Mouse (Mus musculus) liver, adult (tissue): ENCODE measurements at regions not wholly inside any gene's neighbourhood (a gene's known extent, or its start where the extent isn't known, plus 50 kb on each side); places are given as distances from the start of the nearest gene placed in this dataset.

ENCODE experiments used
- GATA4 ChIP-seq: IDR thresholded peaks from 2 replicates; pipeline ENCODE4 v1.6.1; 2014; ENCODE audit warnings: mild to moderate bottlenecking, low read length; ENCODE audit not compliant: insufficient replicate concordance

DNA sequence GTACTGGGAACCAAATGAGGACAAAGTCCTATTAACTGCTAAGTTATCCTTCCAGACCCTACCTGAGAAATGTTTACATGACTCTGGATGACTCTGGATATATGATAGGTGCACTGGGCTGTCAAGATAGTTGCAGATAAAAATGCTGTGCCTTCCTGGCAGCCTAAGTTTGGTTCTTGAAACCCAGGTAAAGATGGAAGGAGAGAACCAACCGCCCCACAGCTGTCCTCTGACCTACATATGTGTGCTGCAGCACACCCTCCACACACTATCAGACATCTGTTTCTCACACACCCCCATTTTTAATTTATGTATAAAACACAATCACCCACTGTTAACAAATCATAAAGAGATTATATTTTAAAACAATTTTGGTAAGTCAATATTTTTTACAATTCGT is 533.4 kb upstream of the Nrp1 start:
- TF ChIP-seq GATA4: no peak

DNA sequence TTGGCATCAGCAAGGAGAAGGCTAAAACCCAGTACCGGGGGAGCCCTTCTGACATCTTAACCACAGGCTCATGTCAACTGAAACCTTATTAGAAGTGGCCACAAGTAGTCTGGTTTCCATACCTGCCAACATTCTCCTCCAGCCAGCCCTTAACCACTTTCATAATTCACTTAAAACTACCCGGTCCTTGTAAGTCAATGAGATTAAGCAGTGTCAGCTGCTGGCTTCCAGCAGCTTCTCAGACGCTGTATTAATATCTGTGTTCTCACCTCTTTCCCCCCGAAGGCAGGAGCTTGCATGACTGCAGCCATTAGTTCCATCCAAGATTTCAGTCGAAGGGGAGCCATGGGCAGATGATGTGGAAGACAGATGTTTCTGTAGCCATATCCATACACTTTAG is 530.6 kb upstream of the Nrp1 start:
- TF ChIP-seq GATA4: no peak

DNA sequence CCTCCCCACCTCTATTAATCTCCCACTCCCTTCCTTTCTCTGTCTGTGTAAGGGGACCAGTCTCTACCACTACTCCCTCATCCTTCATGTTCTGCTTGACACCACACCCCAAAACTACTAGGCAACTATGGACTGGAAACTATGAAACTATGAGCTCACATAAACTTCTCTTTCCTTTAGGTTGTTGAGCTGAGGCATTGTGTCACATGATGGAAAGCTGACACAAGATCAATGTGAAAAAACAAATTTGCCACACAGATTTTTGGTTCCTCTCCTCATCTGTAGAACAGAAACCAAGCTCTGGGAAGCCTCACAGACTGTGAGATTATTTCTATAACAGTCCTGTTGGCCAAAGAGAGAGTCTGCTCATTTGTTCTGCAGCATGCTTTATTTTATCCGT is 528.7 kb upstream of the Nrp1 start:
- TF ChIP-seq GATA4: no peak

DNA sequence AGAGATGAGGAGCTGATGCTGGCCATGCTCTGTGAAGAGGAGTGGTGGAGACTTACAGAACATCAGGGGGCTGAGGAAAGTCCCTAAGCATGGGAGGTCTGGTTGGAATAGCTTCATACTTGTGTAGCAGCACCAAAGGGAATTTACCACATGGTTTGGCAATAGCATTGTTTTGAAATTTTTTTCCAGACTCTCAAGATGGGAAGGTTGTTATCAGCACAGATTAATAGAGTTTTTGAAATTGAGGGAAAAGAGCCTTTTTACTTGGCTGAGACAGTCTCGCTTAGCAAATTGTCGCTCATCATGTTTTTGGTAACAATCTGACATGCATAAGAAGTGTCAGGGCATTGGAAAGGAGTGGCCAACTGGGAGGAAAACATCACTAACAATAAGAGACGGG is 524.4 kb upstream of the Nrp1 start:
- TF ChIP-seq GATA4: no peak

DNA sequence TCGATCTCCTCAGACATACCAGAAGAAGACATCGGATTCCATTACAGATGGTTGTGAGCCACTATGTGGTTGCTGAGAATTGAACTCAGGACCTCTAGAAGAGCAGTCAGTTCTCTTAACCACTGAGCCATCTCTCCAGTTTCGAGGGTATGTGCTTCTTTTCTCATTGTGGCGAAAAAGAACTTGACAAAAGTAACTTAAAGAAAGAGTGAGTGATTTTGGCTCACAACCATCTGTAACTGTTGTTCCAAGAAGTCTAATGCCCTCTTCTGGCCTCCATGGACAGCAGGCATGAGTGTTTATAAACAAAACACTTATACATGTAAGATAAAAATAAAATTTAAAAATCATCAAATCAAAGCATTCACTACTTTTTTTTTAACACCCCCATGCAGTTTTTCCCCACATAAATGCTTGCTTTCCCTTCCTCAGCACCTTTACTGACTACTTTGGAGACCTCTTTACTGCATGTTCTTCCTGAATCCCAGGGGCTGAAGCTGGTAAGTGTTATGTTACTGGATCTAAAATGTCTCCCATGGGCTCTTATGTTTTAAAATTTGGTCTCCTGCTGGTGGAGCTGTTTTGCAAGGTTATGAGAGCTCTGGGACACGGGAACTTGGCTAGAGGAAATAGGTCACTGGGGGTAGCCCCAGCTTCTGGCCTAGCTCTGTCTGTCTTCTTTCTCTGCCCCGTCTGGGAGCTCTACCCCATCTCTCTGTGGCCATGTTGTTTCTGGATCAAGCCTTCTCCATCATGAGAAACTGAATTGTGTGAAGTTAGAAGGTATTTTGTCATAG is 521.8 kb upstream of the Nrp1 start:
- no peak for TF ChIP-seq GATA4

DNA sequence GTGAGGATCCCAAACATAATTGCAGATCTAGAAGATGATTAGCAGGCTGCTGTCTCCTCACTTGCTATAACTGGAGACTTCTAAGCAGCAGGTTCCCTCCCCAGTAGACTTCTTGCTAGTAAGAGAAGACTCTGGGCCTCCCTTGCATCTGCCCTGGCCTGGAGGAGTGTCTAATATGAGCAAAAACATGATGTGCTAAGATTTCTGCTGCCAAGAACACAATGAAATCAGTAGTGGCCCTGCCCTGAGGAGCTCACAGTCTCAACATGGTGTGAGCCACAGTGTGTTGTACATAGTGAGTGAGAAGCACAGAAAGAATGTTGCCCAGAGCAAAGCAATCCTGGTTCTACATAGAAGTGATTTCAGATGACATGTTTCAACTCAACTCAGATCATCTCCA is 520.1 kb upstream of the Nrp1 start:
- no peak for TF ChIP-seq GATA4

DNA sequence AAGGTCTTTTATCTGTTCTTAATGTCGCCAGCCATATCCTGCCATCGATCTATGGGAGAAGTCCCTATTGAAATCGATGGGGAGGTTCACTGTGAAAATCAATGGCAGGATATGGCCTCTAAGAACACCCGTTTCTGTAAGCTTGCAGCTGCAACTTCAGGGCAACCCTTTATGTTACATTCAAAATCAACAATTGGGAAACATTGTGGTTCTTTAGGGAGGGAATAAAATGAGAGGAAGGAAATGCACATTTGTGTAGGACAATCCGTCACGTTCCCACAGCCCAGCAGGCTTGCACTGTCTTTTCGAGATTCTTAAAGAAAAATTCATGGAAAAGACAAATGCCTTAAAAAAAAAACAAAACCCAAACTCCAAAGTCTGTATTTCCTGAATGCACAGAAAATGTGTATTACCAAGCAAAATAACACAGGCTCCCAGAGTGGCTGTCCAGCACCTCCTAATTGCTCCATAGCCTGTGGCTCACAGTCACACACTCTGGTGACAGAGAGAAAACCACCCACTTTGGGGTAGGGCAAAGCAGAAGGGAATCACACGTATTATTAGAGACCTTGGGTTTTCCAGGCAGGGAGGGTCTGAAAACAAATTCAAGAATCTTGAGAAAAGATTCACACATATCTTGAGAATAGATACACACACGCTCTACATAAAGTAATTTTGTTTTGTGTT is 510.9 kb upstream of the Nrp1 start:
- TF ChIP-seq GATA4: no peak

DNA sequence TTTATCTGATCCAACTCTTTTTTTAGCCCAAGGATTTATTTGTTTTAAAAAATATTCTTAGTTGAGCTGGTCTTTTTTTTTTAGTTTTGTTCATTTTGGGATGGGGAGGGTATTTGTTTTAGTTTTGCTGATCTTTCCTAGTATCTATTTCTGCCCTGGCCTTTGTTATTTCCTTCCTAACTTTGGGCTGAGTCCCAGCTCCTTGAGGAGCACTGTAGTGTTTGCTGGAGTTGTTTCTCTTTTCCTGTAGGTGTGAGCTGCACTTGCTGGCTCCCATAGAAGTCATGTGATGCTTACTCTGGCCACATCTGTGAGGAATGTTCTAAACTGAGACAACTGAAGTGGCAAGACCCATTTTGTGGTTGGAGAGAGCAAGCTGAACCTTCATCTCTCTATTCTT is 508.5 kb upstream of the Nrp1 start:
- TF ChIP-seq GATA4: no peak

DNA sequence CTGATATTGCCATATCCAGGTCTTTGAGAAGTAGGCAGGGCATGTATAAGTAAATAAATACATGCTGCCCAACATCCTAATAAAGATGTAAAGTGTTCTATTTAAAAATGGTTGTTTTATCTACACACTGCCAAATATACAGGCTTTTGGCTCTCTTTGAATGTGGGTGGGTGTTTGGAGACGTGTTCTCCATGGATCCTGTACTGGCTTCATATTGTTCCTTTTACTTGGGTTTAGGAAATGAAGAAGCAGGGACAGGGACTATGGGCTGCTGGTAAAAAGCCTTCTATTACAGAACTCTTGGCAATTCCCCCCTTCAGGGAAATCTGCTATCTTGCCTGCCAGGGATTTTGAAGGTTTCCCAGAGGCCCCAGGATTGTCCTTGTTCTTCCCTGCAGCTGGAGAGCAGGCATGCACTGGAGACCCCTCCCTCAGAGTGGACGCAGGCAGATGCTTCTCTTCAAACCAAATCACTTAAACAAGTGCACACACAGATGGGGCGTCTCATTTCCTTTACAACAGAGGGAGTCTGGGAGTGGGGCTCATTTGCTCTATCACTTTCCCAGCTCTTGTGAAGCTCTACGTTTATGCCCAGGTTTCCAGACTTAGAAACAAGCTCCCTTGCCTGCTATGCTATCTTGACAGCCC is 502.6 kb upstream of the Nrp1 start:
- TF ChIP-seq GATA4: no peak

DNA sequence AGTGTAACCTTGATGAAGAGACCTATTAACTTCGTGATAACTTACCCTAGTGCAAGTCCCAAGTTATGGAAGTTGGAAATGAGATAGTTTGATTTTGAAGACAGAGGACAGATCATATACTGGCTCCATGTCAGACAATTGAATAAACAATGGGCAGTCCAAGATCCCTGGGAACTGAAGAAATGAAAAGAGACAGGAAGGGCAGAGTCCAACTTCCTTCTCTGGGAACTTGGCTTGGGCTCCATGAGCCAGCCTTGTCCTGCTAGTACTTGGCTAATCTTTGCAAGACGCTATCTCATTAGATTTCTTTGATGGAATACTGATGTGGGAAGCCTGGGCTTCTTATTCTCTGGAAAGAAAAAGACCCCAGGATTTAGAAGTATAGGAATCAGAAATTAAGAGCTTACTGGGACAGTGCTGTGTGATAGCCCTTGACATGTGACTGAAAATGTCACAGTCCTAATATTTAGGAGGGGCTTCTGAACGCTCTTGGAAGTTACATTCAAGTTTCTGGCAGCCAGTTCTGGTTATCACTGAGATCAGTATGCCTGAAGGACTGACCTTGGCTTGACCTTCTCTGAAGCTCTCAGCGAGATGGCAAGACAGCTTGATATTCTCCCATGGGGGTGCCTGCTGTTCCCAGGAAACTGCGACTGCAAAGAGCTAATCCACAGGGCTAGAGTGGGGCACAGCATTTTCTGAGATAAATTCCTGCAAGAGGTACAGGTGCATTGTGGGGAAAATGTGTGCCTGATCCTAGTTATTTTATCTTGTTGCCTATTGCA is 501.9 kb upstream of the Nrp1 start:
- TF ChIP-seq GATA4: no peak

DNA sequence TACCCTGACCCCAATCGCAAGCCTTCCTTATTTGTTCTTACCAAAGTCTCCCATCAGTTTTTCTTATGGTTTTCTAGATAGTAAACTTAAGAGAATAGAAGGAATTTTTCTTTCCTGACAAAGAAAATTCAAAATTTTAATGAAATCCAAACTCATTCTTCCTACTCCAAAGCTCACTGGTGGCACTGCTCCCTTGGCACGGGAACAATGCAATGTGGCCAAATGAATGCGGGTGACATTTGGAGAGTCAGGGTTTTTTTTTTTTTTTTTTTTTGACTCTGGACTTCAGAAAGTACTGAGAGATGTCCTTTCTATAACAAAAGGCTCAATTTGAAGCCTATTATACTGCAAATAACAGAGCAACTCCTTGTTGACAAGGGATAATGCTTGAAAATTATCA is 499.4 kb upstream of the Nrp1 start:
- TF ChIP-seq GATA4: no peak

DNA sequence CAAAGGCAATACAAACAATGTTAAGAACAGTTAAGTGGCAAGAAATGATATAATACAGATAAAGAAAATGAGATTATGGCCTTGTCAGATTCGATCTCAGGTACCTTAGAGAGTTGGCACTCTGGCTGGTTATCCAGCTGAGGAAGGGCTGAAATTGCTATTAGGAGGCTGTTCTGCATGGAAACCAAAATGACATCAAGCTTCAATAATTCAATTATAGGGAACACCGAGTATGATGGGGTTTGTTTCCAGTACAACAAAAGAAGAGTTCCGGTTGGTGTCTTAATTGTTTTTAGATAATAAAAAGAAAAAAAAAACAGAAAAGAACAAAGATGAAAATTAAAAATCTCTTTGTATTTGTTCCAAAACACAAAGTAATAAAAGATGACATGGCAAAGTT is 498.0 kb upstream of the Nrp1 start:
- TF ChIP-seq GATA4: no peak

DNA sequence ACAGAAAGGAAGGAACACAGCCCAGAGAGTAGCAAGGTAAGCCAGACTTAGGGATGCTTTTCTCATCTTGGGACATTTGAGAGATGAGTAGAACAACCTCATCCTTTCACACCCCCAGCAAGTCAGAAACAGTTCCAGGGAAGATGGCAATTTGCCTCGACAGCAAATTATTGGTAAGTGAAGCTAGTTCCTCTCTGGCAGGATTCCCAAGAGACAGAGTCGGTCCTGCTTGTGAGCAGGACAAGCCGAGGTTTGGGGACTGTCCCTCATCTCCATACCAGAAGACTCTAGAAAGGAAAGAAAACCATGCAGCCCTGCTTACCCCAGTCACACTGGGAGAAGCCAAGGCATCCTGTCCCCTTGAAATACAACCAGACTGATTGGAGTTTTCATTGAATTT is 497.5 kb upstream of the Nrp1 start:
- TF ChIP-seq GATA4: no peak

DNA sequence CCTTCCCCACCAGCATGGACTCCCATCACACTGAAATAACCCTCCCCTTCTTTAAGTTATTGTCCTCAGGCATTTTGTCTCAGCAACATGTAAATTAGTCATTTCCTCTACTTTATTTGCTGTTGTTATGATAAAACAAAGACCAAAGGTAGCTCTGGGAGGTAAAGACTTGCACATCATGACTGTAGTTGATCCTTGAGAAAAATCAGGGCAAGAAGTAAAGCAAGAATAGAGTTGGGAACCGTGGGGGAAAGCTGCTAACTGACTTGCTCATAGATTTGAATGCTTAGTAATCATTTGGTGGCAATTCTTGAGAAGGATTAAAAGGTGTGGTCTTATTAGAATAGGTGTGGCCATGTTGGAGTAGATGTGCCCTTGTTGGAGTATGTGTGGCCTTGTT is 473.8 kb upstream of the Nrp1 start:
- no peak for TF ChIP-seq GATA4

DNA sequence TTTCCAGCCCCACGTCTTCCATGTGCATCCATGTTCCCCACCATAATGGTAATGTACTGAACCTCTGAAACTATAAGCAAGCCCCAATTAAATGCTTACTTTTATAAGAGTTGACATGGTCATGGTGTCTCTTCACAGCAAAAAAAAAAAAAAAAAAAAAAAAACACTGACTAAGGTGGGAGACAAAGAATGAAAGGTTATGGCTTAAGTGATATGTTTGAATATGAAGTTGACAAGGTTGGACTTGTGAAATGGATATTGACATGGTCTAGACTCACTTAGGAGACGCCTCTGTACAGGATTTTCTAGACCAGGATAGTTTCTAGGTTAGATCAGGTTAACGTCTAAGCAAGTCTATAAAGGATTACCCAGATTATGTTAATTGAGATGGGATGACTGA is 473.2 kb upstream of the Nrp1 start:
- TF ChIP-seq GATA4: no peak
